Mouse (Mus musculus) E14TG2a.4 (cell line): ENCODE measurements around the gene Pdzd2.

ENCODE experiments used
- CTCF ChIP-seq: conservative IDR thresholded peaks from 2 replicates; pipeline ENCODE4 v1.5.1; 2014; ENCODE audit warnings: low read length
- NANOG ChIP-seq: IDR thresholded peaks from 2 replicates; pipeline ENCODE4 v1.6.1; 2014; ENCODE audit warnings: borderline replicate concordance, low read length, mixed read lengths
- POU5F1 ChIP-seq: IDR thresholded peaks from 2 replicates; pipeline ENCODE4 v1.6.1; 2014; ENCODE audit warnings: low read length, borderline replicate concordance

- TF ChIP-seq CTCF (no peak), NANOG (no peak), POU5F1 (no peak)
These were observed 377.6 kb downstream of the Pdzd2 start for GRCm38 (mm10) chr15:12362001-12362700.
